Mouse (Mus musculus): ENCODE measurements around the gene Rap2b. TPM values are rescaled to one million over a fixed set of nuclear protein-coding genes. Genes with fewer than 3 reads are reported as not detected.
A peak's percentile ranks its signal among the peaks of the same experiment; 100 is the strongest.

Rap2b gene
- polyA plus RNA-seq, 1 experiment from 2014 or later, result 4.1 TPM

- Histone ChIP-seq H3K9me3 (ENCODE audit: control insufficient read depth) (no peaks in the 10 kb centered on the region), H3K9ac (ENCODE audit: low read depth, low read length) (no peak overlapping the region), H3K4me2 (replicated peaks; ENCODE audit: low read depth) (no peak overlapping the region), H3K27ac (ENCODE audit: low read depth, low read length) (no peak overlapping the region), H3K4me3 (ENCODE audit: low read depth, low read length) (no peak overlapping the region), H3K4me1 (replicated peaks; ENCODE audit: control insufficient read depth, insufficient read depth, low read length) (no peaks in the 10 kb centered on the region), H3K36me3 (ENCODE audit: control insufficient read depth, insufficient read depth) (no peaks in the 10 kb centered on the region), H3K27me3 (replicated peaks; ENCODE audit: control insufficient read depth, insufficient read depth, low read length) (no peaks in the 10 kb centered on the region)
- 63% methylated on average over 7 of the region's 7 CpGs for WGBS
- no peak for TF ChIP-seq CTCF (IDR thresholded peaks at IDR 0.05; ENCODE audit: low read depth)
- ATAC-seq, result peak; percentile 94
These were observed 17.4 kb upstream of the Rap2b start for GRCm38 (mm10) chr3:61344031-61344430.

GRCm38 (mm10) chr3:61345636-61346035 lies 15.8 kb upstream of the Rap2b start:
- H3K36me3 ChIP-seq (ENCODE audit: control insufficient read depth, insufficient read depth), result no peaks in the 10 kb centered on the region
- no peak overlapping the region for H3K4me3 ChIP-seq (ENCODE audit: low read depth, low read length)
- no peak for TF ChIP-seq CTCF (IDR thresholded peaks at IDR 0.05; ENCODE audit: low read depth)
- H3K9me3 ChIP-seq (ENCODE audit: control insufficient read depth), result no peaks in the 10 kb centered on the region
- WGBS, result 21% methylated on average over 1 of the region's 1 CpGs
- no peak overlapping the region for H3K4me2 ChIP-seq (replicated peaks; ENCODE audit: low read depth)
- no peaks in the 10 kb centered on the region for H3K27me3 ChIP-seq (replicated peaks; ENCODE audit: control insufficient read depth, insufficient read depth, low read length)
- no peak overlapping the region for H3K9ac ChIP-seq (ENCODE audit: low read depth, low read length)
- H3K4me1 ChIP-seq (replicated peaks; ENCODE audit: control insufficient read depth, insufficient read depth, low read length), result no peaks in the 10 kb centered on the region
- no peak for ATAC-seq
- H3K27ac ChIP-seq (ENCODE audit: low read depth, low read length), result no peak overlapping the region

GRCm38 (mm10) chr3:61348036-61348614 lies 13.3 kb upstream of the Rap2b start:
- H3K4me2 ChIP-seq (replicated peaks; ENCODE audit: low read depth), result no peak overlapping the region
- ATAC-seq, result no peak
- no peaks in the 10 kb centered on the region for H3K4me1 ChIP-seq (replicated peaks; ENCODE audit: control insufficient read depth, insufficient read depth, low read length)
- H3K27ac ChIP-seq (ENCODE audit: low read depth, low read length), result no peak overlapping the region
- no peak overlapping the region for H3K4me3 ChIP-seq (ENCODE audit: low read depth, low read length)
- no peaks in the 10 kb centered on the region for H3K27me3 ChIP-seq (replicated peaks; ENCODE audit: control insufficient read depth, insufficient read depth, low read length)
- H3K9me3 ChIP-seq (ENCODE audit: control insufficient read depth), result no peaks in the 10 kb centered on the region
- 75% methylated on average over 4 of the region's 4 CpGs for WGBS
- no peak for TF ChIP-seq CTCF (IDR thresholded peaks at IDR 0.05; ENCODE audit: low read depth)
- H3K9ac ChIP-seq (ENCODE audit: low read depth, low read length), result no peak overlapping the region
- no peaks in the 10 kb centered on the region for H3K36me3 ChIP-seq (ENCODE audit: control insufficient read depth, insufficient read depth)

GRCm38 (mm10) chr3:61349433-61349832 lies 12.0 kb upstream of the Rap2b start:
- Histone ChIP-seq H3K4me3 (ENCODE audit: low read depth, low read length) (no peak overlapping the region), H3K4me2 (replicated peaks; ENCODE audit: low read depth) (no peak overlapping the region), H3K9me3 (ENCODE audit: control insufficient read depth) (no peaks in the 10 kb centered on the region), H3K4me1 (replicated peaks; ENCODE audit: control insufficient read depth, insufficient read depth, low read length) (no peaks in the 10 kb centered on the region), H3K36me3 (ENCODE audit: control insufficient read depth, insufficient read depth) (no peaks in the 10 kb centered on the region), H3K27me3 (replicated peaks; ENCODE audit: control insufficient read depth, insufficient read depth, low read length) (no peaks in the 10 kb centered on the region), H3K27ac (ENCODE audit: low read depth, low read length) (no peak overlapping the region), H3K9ac (ENCODE audit: low read depth, low read length) (no peak overlapping the region)
- no peak for ATAC-seq
- no peak for TF ChIP-seq CTCF (IDR thresholded peaks at IDR 0.05; ENCODE audit: low read depth)
- WGBS, result 65% methylated on average over 1 of the region's 1 CpGs

GRCm38 (mm10) chr3:61355464-61355863 lies 6.0 kb upstream of the Rap2b start:
- Histone ChIP-seq H3K9me3 (ENCODE audit: control insufficient read depth) (no peaks in the 10 kb centered on the region), H3K9ac (ENCODE audit: low read depth, low read length) (no peak overlapping the region), H3K36me3 (ENCODE audit: control insufficient read depth, insufficient read depth) (no peaks in the 10 kb centered on the region), H3K4me1 (replicated peaks; ENCODE audit: control insufficient read depth, insufficient read depth, low read length) (no peaks in the 10 kb centered on the region), H3K4me2 (replicated peaks; ENCODE audit: low read depth) (no peak overlapping the region), H3K4me3 (ENCODE audit: low read depth, low read length) (no peak overlapping the region), H3K27me3 (replicated peaks; ENCODE audit: control insufficient read depth, insufficient read depth, low read length) (no peaks in the 10 kb centered on the region), H3K27ac (ENCODE audit: low read depth, low read length) (no peak overlapping the region)
- 73% methylated on average over 1 of the region's 1 CpGs for WGBS
- no peak for TF ChIP-seq CTCF (IDR thresholded peaks at IDR 0.05; ENCODE audit: low read depth)
- ATAC-seq, result no peak

GRCm38 (mm10) chr3:61358107-61358506 lies 3.3 kb upstream of the Rap2b start:
- no peaks in the 10 kb centered on the region for H3K9me3 ChIP-seq (ENCODE audit: control insufficient read depth)
- TF ChIP-seq CTCF (IDR thresholded peaks at IDR 0.05; ENCODE audit: low read depth), result no peak
- ATAC-seq, result no peak
- H3K4me2 ChIP-seq (replicated peaks; ENCODE audit: low read depth), result no peak overlapping the region
- no peaks in the 10 kb centered on the region for H3K4me1 ChIP-seq (replicated peaks; ENCODE audit: control insufficient read depth, insufficient read depth, low read length)
- no peak overlapping the region for H3K9ac ChIP-seq (ENCODE audit: low read depth, low read length)
- no peak overlapping the region for H3K27ac ChIP-seq (ENCODE audit: low read depth, low read length)
- no peak overlapping the region for H3K4me3 ChIP-seq (ENCODE audit: low read depth, low read length)
- 57% methylated on average over 6 of the region's 6 CpGs for WGBS
- no peaks in the 10 kb centered on the region for H3K36me3 ChIP-seq (ENCODE audit: control insufficient read depth, insufficient read depth)
- H3K27me3 ChIP-seq (replicated peaks; ENCODE audit: control insufficient read depth, insufficient read depth, low read length), result no peaks in the 10 kb centered on the region

Data from intestine, postnatal 0 days (tissue).